23 mouse cellular contexts compared by ENCODE assay signal in genomic region chr13:59363428-59363827, GRCm38 (mm10).
DNase-seq lines count a peak whose midpoint lies in the region; ATAC-seq and TF ChIP-seq lines count a peak whose summit lies in the region.
"Had no signal": no experiment of that assay in that cellular context is flagged by ENCODE, and none has a peak within 500 bp of the region (broad histone marks: within the 10 kb centered on the region; RNA-seq: fewer than 3 reads in every experiment).

No protein-coding gene starts in this region.

- H3K9ac ChIP-seq in ES-E14 (ENCODE audit: insufficient read depth, low read depth, low read length, poor library complexity, severe bottlenecking) = no peak overlapping the region
- no peak overlapping the region for H3K9ac ChIP-seq in lung, postnatal 0 days (replicated peaks; ENCODE audit: low read depth)
- H3K9ac ChIP-seq: heart, embryonic 13.5 days; hindbrain, embryonic 15.5 days; kidney, embryonic 15.5 days; liver, postnatal 0 days had no signal

- H3K27me3 ChIP-seq in lung, postnatal 0 days (replicated peaks; ENCODE audit: insufficient read depth, low read length) = no peaks in the 10 kb centered on the region
- H3K27me3 ChIP-seq: heart, embryonic 13.5 days; hindbrain, embryonic 15.5 days; kidney, embryonic 15.5 days; megakaryocyte, embryonic 14.5 days had no signal

- no peaks in the 10 kb centered on the region for H3K4me1 ChIP-seq in ES-E14 (ENCODE audit: control insufficient read depth in 2 of 2, insufficient read depth in 2 of 2, low read length in 2 of 2, poor library complexity in 1 of 2)
- H3K4me1 ChIP-seq in lung, postnatal 0 days (ENCODE audit: insufficient read depth, low read depth, low read length) = no peaks in the 10 kb centered on the region
- H3K4me1 ChIP-seq: hindbrain, embryonic 15.5 days; megakaryocyte, embryonic 14.5 days had no signal

- no peak for TF ChIP-seq EP300 in lung, postnatal 0 days (IDR thresholded peaks at IDR 0.05)

- no peak overlapping the region for H3K27ac ChIP-seq in layer of hippocampus, adult 2 months
- no peak overlapping the region for H3K27ac ChIP-seq in ES-E14 (ENCODE audit: insufficient read depth, low read depth, low read length, poor library complexity, severe bottlenecking)
- H3K27ac ChIP-seq in lung, postnatal 0 days (ENCODE audit: low read length) = no peak overlapping the region
- H3K27ac ChIP-seq: heart, embryonic 13.5 days; hindbrain, embryonic 15.5 days; kidney, embryonic 15.5 days; limb, embryonic 10.5 days; stomach, postnatal 0 days had no signal

- TF ChIP-seq CTCF in layer of hippocampus, adult 2 months (conservative IDR thresholded peaks at IDR 0.05) = peak; percentile 59
- no peak for TF ChIP-seq CTCF in lung, postnatal 0 days (IDR thresholded peaks at IDR 0.05)

- H3K4me2 ChIP-seq in lung, postnatal 0 days (replicated peaks; ENCODE audit: low read depth, low read length) = no peak overlapping the region
- H3K4me2 ChIP-seq: heart, embryonic 13.5 days; hindbrain, embryonic 15.5 days; kidney, embryonic 15.5 days had no signal

- H3K36me3 ChIP-seq in ES-E14 (ENCODE audit: control insufficient read depth, insufficient read depth, low read length, poor library complexity, severe bottlenecking) = no peaks in the 10 kb centered on the region
- H3K36me3 ChIP-seq in lung, postnatal 0 days (ENCODE audit: insufficient read depth, low read length) = no peaks in the 10 kb centered on the region
- H3K36me3 ChIP-seq: heart, embryonic 13.5 days; hindbrain, embryonic 15.5 days; kidney, embryonic 15.5 days; limb, embryonic 10.5 days had no signal

- in situ Hi-C loops in ES-E14 (cut with MboI; ENCODE audit: low sequenced_read_pairs in 2 of 2, unreplicated experiment in 2 of 2) = loop anchor here in 1 of 2 experiments (25.0 kb wide), 1 partner anchor 726 kb away; no protein-coding TSS in a partner anchor

- 76% methylated on average over 10 of the region's 10 CpGs for WGBS in lung, postnatal 0 days

- ATAC-seq in lung, postnatal 0 days = no peak
- ATAC-seq: intestine, embryonic 16.5 days; liver, postnatal 0 days had no signal

- DNase-seq in layer of hippocampus, adult 2 months (ENCODE audit: low spot score in 2 of 2) = peak in 1 of 2 experiments; percentile 23
- no peak for DNase-seq in layer of hippocampus, postnatal 36 days
- DNase-seq in right cerebral cortex, adult 18-20 months = peak; percentile 20
- no peak for DNase-seq in right cerebral cortex, adult 2 months (ENCODE audit: low spot score in 2 of 2)
- no peak for DNase-seq in ES-E14 (ENCODE audit: low read depth, low spot score)
- peak; percentile 16 for DNase-seq in layer of hippocampus, adult 9-11 months
- DNase-seq in lung, postnatal 0 days (ENCODE audit: low spot score) = no peak
- no peak for DNase-seq in ovary, postnatal 10 days (ENCODE audit: low spot score)
- DNase-seq: adrenal gland, postnatal 25 days; B cell, adult 2 months; cerebellum, adult 18-20 months; cerebellum, postnatal 25 days; embryo, embryonic 11 days; heart, adult 18-20 months; liver, postnatal 0 days; thymus, postnatal 14 days had no signal

- no peaks in the 10 kb centered on the region for H3K9me3 ChIP-seq in ES-E14 (ENCODE audit: control insufficient read depth, insufficient read depth, low read depth, low read length)
- no peaks in the 10 kb centered on the region for H3K9me3 ChIP-seq in lung, postnatal 0 days (ENCODE audit: low read length)
- H3K9me3 ChIP-seq: heart, embryonic 13.5 days; hindbrain, embryonic 15.5 days; kidney, embryonic 15.5 days; limb, embryonic 10.5 days had no signal

- no peak overlapping the region for H3K4me3 ChIP-seq in layer of hippocampus, adult 2 months
- no peak overlapping the region for H3K4me3 ChIP-seq in ES-E14 (ENCODE audit: insufficient read depth in 1 of 2, low read depth in 1 of 2, low read length in 2 of 2, poor library complexity in 1 of 2, severe bottlenecking in 1 of 2)
- H3K4me3 ChIP-seq in lung, postnatal 0 days (ENCODE audit: low read depth, low read length) = no peak overlapping the region
- H3K4me3 ChIP-seq: heart, embryonic 13.5 days; hindbrain, embryonic 15.5 days; kidney, embryonic 15.5 days; limb, embryonic 10.5 days; megakaryocyte, embryonic 14.5 days had no signal

TF ChIP-seq in ES-E14, 5 proteins besides CTCF, POLR2A, EP300 and RAD21:
- no peak for TF ChIP-seq CHD2 (IDR thresholded peaks at IDR 0.05; ENCODE audit: low read depth, low read length)
- TF ChIP-seq ZC3H11A (IDR thresholded peaks at IDR 0.05; ENCODE audit: borderline replicate concordance, low read depth, low read length) = no peak
- TF ChIP-seq HCFC1 (IDR thresholded peaks at IDR 0.05; ENCODE audit: borderline replicate concordance, insufficient read depth, low read length) = no peak
- TF ChIP-seq ZNF384 (IDR thresholded peaks at IDR 0.05; ENCODE audit: low read depth, low read length) = peak; percentile 75; the same call in 1 of the 2 replicates
- no peak for TF ChIP-seq MAFK (IDR thresholded peaks at IDR 0.05; ENCODE audit: insufficient read depth, low read depth, low read length)

Comparison
In these comparisons a context has a peak if more than half of its experiments do, and no peak if none do; other contexts are left out.
1. DNase-seq: peak in right cerebral cortex, adult 18-20 months (single experiment) and layer of hippocampus, adult 9-11 months (single experiment); none in layer of hippocampus, postnatal 36 days (0 of 2), right cerebral cortex, adult 2 months (0 of 2), ES-E14 (single experiment), lung, postnatal 0 days (single experiment) and ovary, postnatal 10 days (single experiment).